Mouse (Mus musculus): ENCODE results near the gene Gm9803. TPM values are rescaled to one million over a fixed set of nuclear protein-coding genes. Genes with fewer than 3 reads are reported as not detected.
"Not testable (repeated sequence)": the region's sequence is repeated elsewhere in the genome, so short reads cannot be mapped to it uniquely, and the experiment has no call there.

The Gm9803 gene
- total RNA-seq (2021): 10 to 100 TPM; 15.5 to 18.9 TPM
- long read RNA-seq, experiment 1, transcript Gm9803-201 (1 exons, 563 nt): major isoform, 6 of 6 reads
- long read RNA-seq, experiment 1, partial matches to known transcripts: 0 of 6 reads
- long read RNA-seq, experiment 1, other reads (novel, unspliced or antisense): 0 of 6 reads
- long read RNA-seq, experiment 2, transcript Gm9803-201 (1 exons, 563 nt): major isoform, 5 of 6 reads
- long read RNA-seq, experiment 2, partial matches to known transcripts: 0 of 6 reads
- long read RNA-seq, experiment 2, other reads (novel, unspliced or antisense): 1 of 6 reads

- intact Hi-C loops (cut with DNase I); H3K27ac ChIP-seq; DNase-seq; H3K4me3 ChIP-seq: not testable (repeated sequence)
These were observed at the start of gene Gm9803 for GRCm38 (mm10) chr10:43523931-43524330. TSS of gene Gm9803 (plus strand) at chr10:43524084.

- Histone ChIP-seq H3K27ac (no peak overlapping the region), H3K4me3 (no peak overlapping the region)
- intact Hi-C loops (cut with DNase I): loop anchor here (10.0 kb wide), 1 partner anchor 521 kb away; no protein-coding TSS in a partner anchor
- peak; percentile 37 for DNase-seq
- peak; percentile 60 for TF ChIP-seq CTCF (IDR thresholded peaks at IDR 0.05)
These were observed 48.5 kb upstream of the Gm9803 start for GRCm38 (mm10) chr10:43475376-43475775.

- Histone ChIP-seq H3K4me3 (peak overlapping the region; percentile 96), H3K27ac (peak overlapping the region; percentile 88)
- DNase-seq: no peak
- intact Hi-C loops (cut with DNase I): loop anchor here (10.0 kb wide), 1 partner anchor 523 kb away; no protein-coding TSS in a partner anchor
- TF ChIP-seq CTCF (IDR thresholded peaks at IDR 0.05): no peak
These were observed 46.4 kb upstream of the Gm9803 start for GRCm38 (mm10) chr10:43477459-43477858.

- peak; percentile 76 for DNase-seq
- peak overlapping the region; percentile 96 for H3K4me3 ChIP-seq
- no peak for TF ChIP-seq CTCF (IDR thresholded peaks at IDR 0.05)
- intact Hi-C loops (cut with DNase I): loop anchor here (10.0 kb wide), 1 partner anchor 523 kb away; no protein-coding TSS in a partner anchor
- H3K27ac ChIP-seq: peak overlapping the region; percentile 88
These were observed 45.8 kb upstream of the Gm9803 start for GRCm38 (mm10) chr10:43477865-43478681.

- H3K4me3 ChIP-seq: peak within 1 kb of the TSS; percentile 96
- intact Hi-C loops (cut with DNase I): loop anchor here (1.0 to 10.0 kb wide), 2 partner anchors 61 to 524 kb away; partner anchors contain the start of gene 1700021F05Rik
- DNase-seq: peak; percentile 73
- H3K27ac ChIP-seq: peak within 1 kb of the TSS; percentile 88
- no peak for TF ChIP-seq CTCF (IDR thresholded peaks at IDR 0.05)
These were observed 45.0 kb upstream of the Gm9803 start, which contains the start of gene Bend3 for GRCm38 (mm10) chr10:43478751-43479435. TSS of gene Bend3 (plus strand) at chr10:43478831.

DNA sequence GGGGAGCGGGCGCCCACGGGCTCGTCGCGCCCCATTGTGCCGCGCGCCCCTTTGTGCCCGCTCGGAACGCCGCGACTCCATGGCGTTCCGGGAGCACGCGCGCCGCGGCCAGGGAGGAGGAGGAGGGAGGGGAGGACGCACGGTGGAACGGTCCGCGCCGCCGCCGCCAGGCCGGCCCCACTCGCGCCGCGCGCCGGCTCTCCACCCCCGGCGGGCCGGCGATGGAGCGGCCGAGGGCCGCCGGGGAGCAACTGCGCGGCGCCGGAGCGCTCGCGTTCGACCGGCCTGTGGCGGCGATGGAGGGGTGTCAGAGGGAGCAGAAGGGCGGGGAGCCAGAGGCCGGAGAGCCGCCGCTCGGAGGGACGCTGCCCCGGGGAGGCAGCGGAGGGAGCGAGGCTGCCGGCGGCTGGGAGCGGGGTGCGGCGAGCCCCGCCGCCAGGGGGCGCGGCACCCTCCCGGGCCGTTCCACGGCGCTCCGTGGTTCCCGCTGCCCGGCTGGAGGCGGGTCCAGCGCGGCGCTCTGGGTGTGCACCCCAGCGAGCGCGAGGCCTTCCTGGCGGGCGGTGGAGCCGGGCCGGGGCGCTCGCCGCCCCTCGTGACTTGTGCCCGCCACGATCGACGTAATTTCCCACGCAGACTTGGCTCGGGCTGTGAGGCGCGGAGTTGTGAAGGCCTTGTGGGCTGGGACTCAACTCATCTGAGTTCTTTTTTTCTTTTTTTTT lies 44.3 kb upstream of the Gm9803 start:
- peak; percentile 96 for DNase-seq
- peak overlapping the region; percentile 96 for H3K4me3 ChIP-seq
- peak overlapping the region; percentile 88 for H3K27ac ChIP-seq
- intact Hi-C loops (cut with DNase I): loop anchor here (1.0 to 10.0 kb wide), 2 partner anchors 61 to 525 kb away; partner anchors contain the start of gene 1700021F05Rik
- TF ChIP-seq CTCF (IDR thresholded peaks at IDR 0.05): peak; percentile 92

DNA sequence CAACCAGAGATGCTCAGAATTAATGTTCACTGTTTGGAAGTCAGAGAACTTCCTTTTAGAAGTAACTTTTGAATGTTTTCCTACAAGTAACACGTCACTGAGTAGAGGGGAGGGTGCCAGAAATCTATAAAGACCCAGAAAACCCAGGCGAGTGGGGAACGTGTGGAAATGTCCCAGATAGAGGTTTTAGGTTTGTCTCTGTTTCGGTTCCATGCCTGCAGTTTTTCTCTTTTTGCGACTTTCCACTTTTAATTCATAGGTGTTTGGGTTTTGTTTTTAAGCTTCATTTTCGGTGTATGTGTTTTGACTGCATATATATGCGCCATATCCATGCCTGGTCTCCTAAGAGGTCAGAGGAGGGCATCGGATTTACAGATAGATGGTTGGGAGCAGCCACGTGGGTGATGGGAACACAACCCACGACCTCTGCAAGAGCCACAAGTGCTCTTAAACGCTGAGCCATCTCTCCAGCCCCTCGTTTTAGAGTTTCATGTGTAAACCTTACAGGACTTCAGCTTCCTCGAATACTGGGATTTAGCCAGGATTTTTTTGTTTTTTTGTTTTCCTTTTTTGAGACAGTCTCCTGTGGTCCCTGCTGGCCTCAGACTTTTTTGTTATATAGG lies 43.5 kb upstream of the Gm9803 start:
- Histone ChIP-seq H3K4me3 (peak overlapping the region; percentile 96), H3K27ac (peak overlapping the region; percentile 88)
- no peak for DNase-seq
- TF ChIP-seq CTCF (IDR thresholded peaks at IDR 0.05): no peak
- intact Hi-C loops (cut with DNase I): no loop called here

- intact Hi-C loops (cut with DNase I): no loop called here
- no peak overlapping the region for H3K4me3 ChIP-seq
- no peak overlapping the region for H3K27ac ChIP-seq
- DNase-seq: no peak
- no peak for TF ChIP-seq CTCF (IDR thresholded peaks at IDR 0.05)
These were observed 42.7 kb upstream of the Gm9803 start for GRCm38 (mm10) chr10:43481179-43481578.

GRCm38 (mm10) chr10:43482021-43482420 lies 41.9 kb upstream of the Gm9803 start:
- no peak for DNase-seq
- H3K27ac ChIP-seq: no peak overlapping the region
- intact Hi-C loops (cut with DNase I): no loop called here
- H3K4me3 ChIP-seq: no peak overlapping the region
- TF ChIP-seq CTCF (IDR thresholded peaks at IDR 0.05): no peak

GRCm38 (mm10) chr10:43483426-43483995 lies 40.4 kb upstream of the Gm9803 start:
- peak overlapping the region; percentile 59 for H3K4me3 ChIP-seq
- peak; percentile 83 for DNase-seq
- H3K27ac ChIP-seq: peak overlapping the region; percentile 91
- intact Hi-C loops (cut with DNase I): no loop called here
- no peak for TF ChIP-seq CTCF (IDR thresholded peaks at IDR 0.05)

DNA sequence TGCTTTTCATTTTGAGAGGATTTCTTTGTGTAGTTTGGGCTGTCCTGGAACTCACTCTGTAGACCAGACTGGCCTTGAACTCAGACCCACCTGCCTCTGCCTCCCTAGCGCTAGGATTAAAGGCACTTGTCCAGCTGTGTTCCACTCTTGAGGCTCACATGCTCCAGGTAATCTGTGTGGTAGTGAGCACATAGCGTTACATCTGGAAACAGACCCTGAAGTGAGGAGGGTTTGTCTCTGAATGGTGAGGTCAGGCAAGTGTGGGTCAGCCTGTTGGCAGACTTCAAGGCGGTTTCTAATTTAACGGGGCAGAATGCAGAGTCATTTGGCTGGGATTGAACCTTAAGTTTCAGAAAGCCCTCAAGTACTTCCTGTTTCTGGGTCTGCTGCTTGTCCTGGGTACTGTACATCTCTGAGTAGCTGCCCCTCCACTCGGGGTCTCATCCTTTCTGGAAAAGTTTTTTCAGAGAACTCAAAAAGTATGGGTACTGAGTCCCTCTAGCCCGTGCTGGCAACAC lies 38.1 kb upstream of the Gm9803 start:
- H3K27ac ChIP-seq: peak overlapping the region; percentile 28; the same call in 1 of the 2 replicates
- DNase-seq: no peak
- H3K4me3 ChIP-seq: no peak overlapping the region
- intact Hi-C loops (cut with DNase I): no loop called here
- no peak for TF ChIP-seq CTCF (IDR thresholded peaks at IDR 0.05)

All from gastrocnemius, adult 2 months (tissue).